Mouse (Mus musculus) heart, adult 2 months (tissue): ENCODE measurements at regions not wholly inside any gene's neighbourhood (a gene's known extent, or its start where the extent isn't known, plus 50 kb on each side); places are given as distances from the start of the nearest gene placed in this dataset.

ENCODE experiments used
- DNase-seq, 2 experiments: peaks; one replicate each; pipeline ENCODE4 v3.0.0; 2021
- H3K27ac ChIP-seq: fragments of 200-600 bp; 2 replicates; pipeline ENCODE4 v1.8.1; 2022
- H3K27me3 ChIP-seq: fragments of 200-500 bp; 2 replicates; pipeline ENCODE4 v1.6.1; 2012; ENCODE audit warnings: mild to moderate bottlenecking, low read length, inconsistent platforms, mixed read lengths; ENCODE audit not compliant: control insufficient read depth, insufficient read depth
- H3K36me3 ChIP-seq: fragments of 200-500 bp; 2 replicates; pipeline ENCODE4 v1.6.1; 2012; ENCODE audit warnings: low read length, inconsistent platforms; ENCODE audit not compliant: control insufficient read depth, insufficient read depth
- H3K4me1 ChIP-seq: fragments of 200-500 bp; 2 replicates; pipeline ENCODE4 v1.6.1; 2011; ENCODE audit warnings: low read length; ENCODE audit not compliant: control insufficient read depth, insufficient read depth
- H3K4me3 ChIP-seq: fragments of 200-600 bp; 2 replicates; pipeline ENCODE4 v1.8.1; 2022
- H3K79me2 ChIP-seq: fragments of 200-500 bp; replicated peaks from 2 replicates; pipeline ENCODE4 v1.6.1; 2012; ENCODE audit warnings: mild to moderate bottlenecking, inconsistent platforms, low read length, moderate library complexity, mixed read lengths; ENCODE audit not compliant: control insufficient read depth, insufficient read depth
- H3K9ac ChIP-seq: fragments of 200-500 bp; 2 replicates; pipeline ENCODE4 v1.6.1; 2012; ENCODE audit warnings: low read depth, mild to moderate bottlenecking, control low read depth, inconsistent platforms, low read length, mixed read lengths
- CTCF ChIP-seq: fragments of 200-600 bp; IDR thresholded peaks from 2 replicates; pipeline ENCODE4 v1.8.1; 2022; ENCODE audit warnings: antibody characterized with exemption, mild to moderate bottlenecking, moderate library complexity
- EP300 ChIP-seq: fragments of 200-500 bp; IDR thresholded peaks from 2 replicates; pipeline ENCODE4 v1.6.1; 2011; ENCODE audit warnings: low read depth, low read length, control low read depth; ENCODE audit not compliant: insufficient read depth
- POLR2A ChIP-seq: fragments of 200-500 bp; IDR thresholded peaks from 2 replicates; pipeline ENCODE4 v1.6.1; 2011; ENCODE audit warnings: mild to moderate bottlenecking, low read depth, low read length, control low read depth; ENCODE audit not compliant: insufficient read depth
- WGBS: fragments of 180-500 bp; shearing (Covaris S2); methylation state at CpG from one replicate; pipeline ENCODE4 v1.1.7; 2018; 5-methylcytosine and 5-hydroxymethylcytosine counted together
- intact Hi-C: fragments of 180-260 bp; cut with DNase I; formaldehyde crosslinking; loops from one replicate; pipeline ENCODE4 v1.15.1; 2025

GRCm38 (mm10) chr4:7581220-7581916, 657.5 kb downstream of the Car8 start:
- H3K36me3 ChIP-seq: no peaks in the 10 kb centered on the region
- intact Hi-C loops: no loop called here
- no peak overlapping the region for H3K9ac ChIP-seq
- H3K4me1 ChIP-seq: no peaks in the 10 kb centered on the region
- no peaks in the 10 kb centered on the region for H3K27me3 ChIP-seq
- TF ChIP-seq EP300: no peak
- TF ChIP-seq CTCF: no peak
- no peak for TF ChIP-seq POLR2A
- 41% methylated on average over 8 of the region's 8 CpGs for WGBS
- DNase-seq: no peak
- no peak overlapping the region for H3K27ac ChIP-seq
- no peak overlapping the region for H3K4me3 ChIP-seq
- no peaks in the 10 kb centered on the region for H3K79me2 ChIP-seq

GRCm38 (mm10) chr4:7580554-7581219, 658.2 kb downstream of the Car8 start:
- Histone ChIP-seq H3K36me3 (no peaks in the 10 kb centered on the region), H3K4me3 (no peak overlapping the region), H3K79me2 (no peaks in the 10 kb centered on the region), H3K27ac (no peak overlapping the region), H3K27me3 (no peaks in the 10 kb centered on the region), H3K4me1 (no peaks in the 10 kb centered on the region), H3K9ac (no peak overlapping the region)
- TF ChIP-seq POLR2A (no peak), EP300 (no peak), CTCF (no peak)
- 84% methylated on average over 10 of the region's 10 CpGs for WGBS
- intact Hi-C loops: no loop called here
- DNase-seq: no peak

- no peak for DNase-seq
- no peaks in the 10 kb centered on the region for H3K79me2 ChIP-seq
- H3K36me3 ChIP-seq: no peaks in the 10 kb centered on the region
- no peak for TF ChIP-seq EP300
- no peak for TF ChIP-seq POLR2A
- no peak for TF ChIP-seq CTCF
- no peaks in the 10 kb centered on the region for H3K4me1 ChIP-seq
- H3K27me3 ChIP-seq: no peaks in the 10 kb centered on the region
- H3K27ac ChIP-seq: no peak overlapping the region
- H3K4me3 ChIP-seq: no peak overlapping the region
- intact Hi-C loops: no loop called here
- 62% methylated on average over 2 of the region's 2 CpGs for WGBS
- H3K9ac ChIP-seq: no peak overlapping the region
Measured at GRCm38 (mm10) chr4:7574011-7574410, 664.8 kb downstream of the Car8 start.

- Histone ChIP-seq H3K4me1 (no peaks in the 10 kb centered on the region), H3K4me3 (no peak overlapping the region), H3K36me3 (no peaks in the 10 kb centered on the region), H3K9ac (no peak overlapping the region), H3K27me3 (no peaks in the 10 kb centered on the region), H3K27ac (no peak overlapping the region), H3K79me2 (no peaks in the 10 kb centered on the region)
- WGBS: 60% methylated on average over 6 of the region's 6 CpGs
- TF ChIP-seq POLR2A (no peak), EP300 (no peak), CTCF (no peak)
- intact Hi-C loops: no loop called here
- no peak for DNase-seq
Measured at GRCm38 (mm10) chr4:7567687-7568393, 671.0 kb downstream of the Car8 start.

- no peak for DNase-seq
- WGBS: 39% methylated on average over 7 of the region's 7 CpGs
- TF ChIP-seq CTCF: no peak
- TF ChIP-seq EP300: no peak
- TF ChIP-seq POLR2A: no peak
Measured at GRCm38 (mm10) chr4:7559867-7560832, 678.7 kb downstream of the Car8 start.

More at GRCm38 (mm10) chr4:7559867-7560832, 678.7 kb downstream of the Car8 start:
- Histone ChIP-seq H3K27ac (no peak overlapping the region), H3K9ac (no peak overlapping the region), H3K79me2 (no peaks in the 10 kb centered on the region), H3K36me3 (no peaks in the 10 kb centered on the region), H3K4me1 (no peaks in the 10 kb centered on the region), H3K4me3 (no peak overlapping the region), H3K27me3 (no peaks in the 10 kb centered on the region)
- intact Hi-C loops: no loop called here
